In genomic region chr11:54920973-54921580, GRCm38 (mm10) we compare ENCODE assay signal across 11 mouse cellular contexts. TPM values are rescaled to one million over a fixed set of nuclear protein-coding genes. Genes with fewer than 3 reads are reported as not detected.
DNase-seq lines count a peak whose midpoint lies in the region; ATAC-seq lines count a peak whose summit lies in the region.
"Had no signal": no experiment of that assay in that cellular context is flagged by ENCODE, and none has a peak within 500 bp of the region (broad histone marks: within the 10 kb centered on the region; RNA-seq: fewer than 3 reads in every experiment).

No protein-coding gene starts in this region.

- 72% methylated on average over 6 of the region's 6 CpGs for WGBS in heart, embryonic 11.5 days (ENCODE audit: insufficient replicate concordance)
- WGBS in liver, embryonic 15.5 days (ENCODE audit: insufficient replicate concordance), result 62% methylated on average over 6 of the region's 6 CpGs

- peaks cover 40% of the 10 kb centered on the region for H3K36me3 ChIP-seq in heart, embryonic 11.5 days (ENCODE audit: control insufficient read depth, insufficient read depth, low read length)
- peaks cover 47% of the 10 kb centered on the region for H3K36me3 ChIP-seq in liver, embryonic 15.5 days (replicated peaks)

- no peaks in the 10 kb centered on the region for H3K27me3 ChIP-seq in heart, embryonic 11.5 days (ENCODE audit: control insufficient read depth, insufficient read depth, low read length)
- no peaks in the 10 kb centered on the region for H3K27me3 ChIP-seq in liver, embryonic 15.5 days
- H3K27me3 ChIP-seq: midbrain, embryonic 15.5 days; neural tube, embryonic 13.5 days had no signal

- no peak for ATAC-seq in heart, embryonic 11.5 days (replicated peaks; ENCODE audit: insufficient number of reproducible peaks, low FRiP score, low TSS enrichment)
- ATAC-seq in liver, embryonic 15.5 days (ENCODE audit: insufficient read depth), result no peak
- ATAC-seq: activated CD4-positive, CD25-positive, alpha-beta regulatory T cell, adult 4 months; midbrain, embryonic 15.5 days had no signal

- peaks cover 18% of the 10 kb centered on the region for H3K4me1 ChIP-seq in heart, embryonic 11.5 days (ENCODE audit: control insufficient read depth, insufficient read depth, low read length)
- peaks cover 16% of the 10 kb centered on the region for H3K4me1 ChIP-seq in liver, embryonic 15.5 days (replicated peaks)
- H3K4me1 ChIP-seq: midbrain, embryonic 15.5 days; neural tube, embryonic 13.5 days had no signal

- DNase-seq in heart, postnatal 25 days (ENCODE audit: low spot score), result no peak
- DNase-seq in adipocyte (ENCODE audit: low spot score), result peak; percentile 54
- peak; percentile 44 for DNase-seq in gastrocnemius, postnatal 14 days
- no peak for DNase-seq in spleen, postnatal 14 days (ENCODE audit: low spot score in 2 of 2)
- DNase-seq in ovary, postnatal 14 days (ENCODE audit: low spot score), result no peak
- DNase-seq in adrenal gland, postnatal 4 days (ENCODE audit: low spot score in 2 of 2), result no peak

- H3K9ac ChIP-seq in heart, embryonic 11.5 days (ENCODE audit: low read depth, low read length), result no peak overlapping the region
- H3K9ac ChIP-seq in liver, embryonic 15.5 days, result no peak overlapping the region
- H3K9ac ChIP-seq: midbrain, embryonic 15.5 days; neural tube, embryonic 13.5 days had no signal

- intact Hi-C loops in heart, postnatal 25 days (cut with DNase I), result no loop called here
- intact Hi-C loops in gastrocnemius, postnatal 14 days (cut with DNase I; ENCODE audit: low total_unique reads), result no loop called here

- H3K4me2 ChIP-seq in heart, embryonic 11.5 days, result no peak overlapping the region
- no peak overlapping the region for H3K4me2 ChIP-seq in liver, embryonic 15.5 days
- H3K4me2 ChIP-seq: midbrain, embryonic 15.5 days; neural tube, embryonic 13.5 days had no signal

- no peak overlapping the region for H3K4me3 ChIP-seq in heart, embryonic 11.5 days (ENCODE audit: low read depth, low read length)
- H3K4me3 ChIP-seq in liver, embryonic 15.5 days (replicated peaks), result no peak overlapping the region
- H3K4me3 ChIP-seq: midbrain, embryonic 15.5 days; neural tube, embryonic 13.5 days had no signal

- peak overlapping the region; percentile 70 for H3K27ac ChIP-seq in heart, embryonic 11.5 days (ENCODE audit: low read depth, low read length)
- peak overlapping the region; percentile 15 for H3K27ac ChIP-seq in liver, embryonic 15.5 days (replicated peaks)
- H3K27ac ChIP-seq: midbrain, embryonic 15.5 days; neural tube, embryonic 13.5 days had no signal

- no peaks in the 10 kb centered on the region for H3K9me3 ChIP-seq in heart, embryonic 11.5 days (replicated peaks; ENCODE audit: control insufficient read depth, low read length)
- H3K9me3 ChIP-seq in liver, embryonic 15.5 days (replicated peaks), result no peaks in the 10 kb centered on the region
- H3K9me3 ChIP-seq: midbrain, embryonic 15.5 days; neural tube, embryonic 13.5 days had no signal

RNA-seq across cellular contexts. Expression of gene Gpx3, which starts 18.8 kb away (rescaled TPM):
- 1,579 and 1,713 TPM in 2 replicates for polyA plus RNA-seq in heart, embryonic 11.5 days (2014; fragmentation: Nextera tagmentation; extraction: Ambion mirVana)
- 100 to 1,000 TPM; 177 to 178 TPM for total RNA-seq in heart, postnatal 25 days (2021)
- total RNA-seq in gastrocnemius, postnatal 14 days (2021), result 10 to 100 TPM; 19.0 to 22.6 TPM
- 43.1 and 43.3 TPM in 2 replicates for polyA plus RNA-seq in liver, embryonic 15.5 days (2015; fragmentation: Nextera tagmentation; extraction: Ambion mirVana)
- total RNA-seq in adrenal gland, postnatal 4 days (2021), result 100 to 1,000 TPM in 1 of 2 experiments, 10 to 100 TPM in 1; 33.8 to 163 TPM

RNA-seq across cellular contexts. Expression of gene Tnip1, which starts 41.6 kb away (rescaled TPM):
- 16.0 and 16.8 TPM in 2 replicates for polyA plus RNA-seq in heart, embryonic 11.5 days (2014; fragmentation: Nextera tagmentation; extraction: Ambion mirVana)
- total RNA-seq in heart, postnatal 25 days (2021), result 10 to 100 TPM; 27.1 to 29.8 TPM
- total RNA-seq in gastrocnemius, postnatal 14 days (2021), result 10 to 100 TPM; 28.8 to 31.1 TPM
- 6.1 and 6.6 TPM in 2 replicates for polyA plus RNA-seq in liver, embryonic 15.5 days (2015; fragmentation: Nextera tagmentation; extraction: Ambion mirVana)
- 10 to 100 TPM; 73.4 to 75.0 TPM for total RNA-seq in adrenal gland, postnatal 4 days (2021)

RNA-seq across cellular contexts. Expression of gene Hint1, which starts 54.9 kb away (rescaled TPM):
- polyA plus RNA-seq in heart, embryonic 11.5 days (2014; fragmentation: Nextera tagmentation; extraction: Ambion mirVana), result 632 and 639 TPM in 2 replicates
- 100 to 1,000 TPM; 290 to 301 TPM for total RNA-seq in heart, postnatal 25 days (2021)
- total RNA-seq in gastrocnemius, postnatal 14 days (2021), result 100 to 1,000 TPM; 192 to 195 TPM
- polyA plus RNA-seq in liver, embryonic 15.5 days (2015; fragmentation: Nextera tagmentation; extraction: Ambion mirVana), result 305 and 377 TPM in 2 replicates
- total RNA-seq in adrenal gland, postnatal 4 days (2021), result 100 to 1,000 TPM; 353 to 385 TPM

Comparison
In these comparisons a context has a peak if more than half of its experiments do, and no peak if none do; other contexts are left out.
1. DNase-seq: peak in adipocyte (single experiment) and gastrocnemius, postnatal 14 days (single experiment); none in heart, postnatal 25 days (single experiment), spleen, postnatal 14 days (0 of 2), ovary, postnatal 14 days (single experiment) and adrenal gland, postnatal 4 days (0 of 2).